Mouse (Mus musculus) c-Kit-positive CD71-negative TER-119-negative erythroid progenitor cells, embryonic 14.5 days (primary cell): ENCODE results near the gene Ccdc18.
A peak's percentile ranks its signal among the peaks of the same experiment; 100 is the strongest.
"Not testable (repeated sequence)": the region's sequence is repeated elsewhere in the genome, so short reads cannot be mapped to it uniquely, and the experiment has no call there.

Experiments used
- DNase-seq: peaks from one replicate; pipeline ENCODE4 v3.0.0-alpha.2; 2013; ENCODE audit warnings: low read depth

Ccdc18 gene

DNA sequence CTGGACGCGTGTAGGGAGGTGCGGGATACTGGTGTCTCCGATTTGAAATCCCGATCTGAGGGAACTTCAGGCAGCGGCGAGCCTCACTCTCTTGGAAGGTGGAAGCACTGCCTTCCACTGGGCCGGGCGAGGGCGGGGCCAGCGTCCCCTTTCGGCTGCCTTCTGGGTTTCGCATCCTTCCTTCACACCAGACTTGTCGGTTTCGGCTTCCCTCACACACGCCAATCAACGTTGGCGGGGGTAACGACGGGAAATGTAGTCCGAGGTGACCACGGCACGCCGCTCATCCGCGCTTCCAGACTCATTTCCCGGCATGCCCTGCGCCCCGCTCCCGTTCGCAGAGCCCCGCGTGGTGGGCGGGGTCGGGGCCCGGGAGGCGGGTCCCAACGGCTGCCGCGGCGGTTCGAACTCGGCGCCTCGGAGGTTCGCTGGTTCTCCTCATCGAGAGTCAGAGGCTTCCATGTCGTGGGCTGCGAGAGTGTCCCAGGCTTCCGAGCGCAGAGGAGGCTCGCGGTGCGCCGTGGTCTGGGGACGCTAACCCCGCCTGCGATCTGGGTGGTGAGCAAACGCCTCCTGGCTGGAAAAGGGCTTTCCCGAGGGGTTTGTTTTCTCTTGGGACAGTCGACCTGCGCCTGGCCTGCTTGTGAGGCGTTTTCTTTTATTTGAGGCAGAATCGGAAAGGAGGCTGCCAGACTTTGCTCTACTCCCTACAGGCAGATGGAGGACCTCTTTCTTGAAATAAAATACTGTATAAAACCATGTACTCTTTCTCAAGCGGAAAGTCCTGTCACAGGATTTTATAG lies at the start of gene Ccdc18, which contains the start of gene Tmed5:
TSS of gene Ccdc18 (plus strand) at position 435 of the 803 bp plus-strand sequence.
TSS of gene Tmed5 (minus strand) at position 180 of the 803 bp plus-strand sequence.
- DNase-seq, result peak; percentile 97

GRCm38 (mm10) chr5:108085440-108085839 lies 47.2 kb upstream of the Ccdc18 start:
- DNase-seq, result no peak

DNA sequence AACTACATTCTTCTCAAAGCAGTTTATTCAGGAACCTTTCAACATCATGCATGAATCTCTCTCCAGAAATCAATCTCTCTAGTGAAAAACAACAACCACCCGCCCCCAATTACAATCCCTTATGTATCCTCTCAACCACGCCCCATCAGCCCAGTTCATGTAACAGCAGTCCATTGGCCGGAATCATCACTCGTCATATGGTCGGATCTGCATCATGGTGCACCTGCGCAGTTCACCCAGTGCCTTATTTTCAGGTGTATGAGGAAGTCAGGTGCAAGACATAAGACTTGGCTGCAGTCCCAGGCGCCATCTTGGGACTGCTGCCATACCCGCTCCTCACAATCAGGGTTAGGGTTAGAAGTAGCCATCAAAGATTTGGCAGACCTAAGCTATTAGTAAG lies 39.9 kb upstream of the Ccdc18 start:
- not testable (repeated sequence) for DNase-seq

- no peak for DNase-seq
Measured at GRCm38 (mm10) chr5:108097676-108098075, 35.0 kb upstream of the Ccdc18 start.

DNA sequence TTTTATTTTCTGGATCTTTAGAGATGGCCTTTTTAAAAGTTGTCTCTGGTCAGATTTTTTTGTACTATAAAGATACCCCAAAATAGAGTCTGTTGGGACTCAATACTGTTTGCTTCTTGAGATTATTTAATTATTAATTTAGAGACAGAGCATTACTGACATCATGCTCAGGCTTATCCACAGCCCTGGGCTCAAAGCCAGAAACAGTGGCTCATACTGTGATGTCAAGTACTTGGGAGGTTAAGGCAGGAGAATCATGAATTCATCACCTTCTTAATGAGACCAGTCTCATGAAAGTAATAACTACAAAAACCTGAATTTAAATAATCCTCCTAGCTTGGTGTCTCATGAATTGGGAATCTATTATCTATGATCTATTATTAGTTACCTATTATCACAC lies 32.5 kb upstream of the Ccdc18 start:
- DNase-seq, result no peak

- DNase-seq, result no peak
Measured at GRCm38 (mm10) chr5:108104306-108104705, 28.4 kb upstream of the Ccdc18 start.

GRCm38 (mm10) chr5:108109346-108109745 lies 23.3 kb upstream of the Ccdc18 start:
- DNase-seq, result no peak

- DNase-seq, result no peak
Measured at GRCm38 (mm10) chr5:108117693-108118092, 15.0 kb upstream of the Ccdc18 start.

- no peak for DNase-seq
Measured at GRCm38 (mm10) chr5:108120221-108120900, 12.3 kb upstream of the Ccdc18 start.

DNA sequence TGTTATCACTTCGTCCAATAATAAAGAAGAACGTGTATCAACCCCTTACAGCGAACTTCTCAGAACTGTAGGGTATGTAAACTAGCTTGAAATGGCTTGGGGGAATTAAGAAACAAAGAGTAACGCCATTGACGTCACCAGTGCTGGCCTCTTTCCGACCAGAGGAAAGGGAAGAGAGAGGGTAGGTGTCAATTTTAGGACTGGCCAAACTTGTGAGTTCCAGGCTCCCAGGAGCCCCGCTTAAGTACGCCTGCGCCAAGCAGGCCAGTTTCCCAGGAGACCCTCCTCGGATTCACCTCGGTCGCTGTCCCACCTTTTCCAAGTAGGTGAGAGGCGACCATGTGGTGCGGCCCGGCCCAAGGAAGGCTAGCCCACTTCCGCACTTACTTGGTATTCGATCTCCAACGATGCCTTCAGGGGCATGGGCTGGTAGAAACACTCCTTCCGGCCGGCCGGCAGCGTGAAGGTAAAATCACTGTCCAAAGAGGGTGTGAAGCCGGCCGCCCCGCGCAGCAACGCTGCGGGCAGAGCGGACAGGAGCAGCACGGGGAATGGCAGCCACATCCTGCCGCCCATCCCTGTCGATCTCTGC lies 730 bp upstream of the Ccdc18 start:
- DNase-seq, result peak; percentile 60

GRCm38 (mm10) chr5:108152592-108152991 lies 19.9 kb downstream of the Ccdc18 start:
- DNase-seq, result no peak

DNA sequence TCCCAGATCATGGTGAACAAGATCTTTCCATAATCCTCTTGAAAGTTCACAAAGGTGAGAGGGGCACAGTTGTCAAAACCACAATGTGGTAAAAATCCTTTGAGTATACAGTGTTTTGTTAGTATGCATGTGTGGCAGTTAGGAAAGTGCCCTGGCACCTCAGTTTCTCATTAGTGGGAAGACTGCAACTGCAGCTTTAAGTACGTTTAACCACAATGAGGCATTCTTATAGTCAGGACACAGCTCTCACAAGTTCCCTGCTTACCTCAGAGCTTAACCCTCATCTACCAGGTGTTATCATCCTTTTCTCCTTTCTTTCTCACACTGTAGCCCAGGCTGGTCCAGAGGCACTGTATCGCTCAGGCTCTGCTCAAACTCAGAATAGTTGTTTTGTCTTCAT lies 28.1 kb downstream of the Ccdc18 start:
- no peak for DNase-seq

DNA sequence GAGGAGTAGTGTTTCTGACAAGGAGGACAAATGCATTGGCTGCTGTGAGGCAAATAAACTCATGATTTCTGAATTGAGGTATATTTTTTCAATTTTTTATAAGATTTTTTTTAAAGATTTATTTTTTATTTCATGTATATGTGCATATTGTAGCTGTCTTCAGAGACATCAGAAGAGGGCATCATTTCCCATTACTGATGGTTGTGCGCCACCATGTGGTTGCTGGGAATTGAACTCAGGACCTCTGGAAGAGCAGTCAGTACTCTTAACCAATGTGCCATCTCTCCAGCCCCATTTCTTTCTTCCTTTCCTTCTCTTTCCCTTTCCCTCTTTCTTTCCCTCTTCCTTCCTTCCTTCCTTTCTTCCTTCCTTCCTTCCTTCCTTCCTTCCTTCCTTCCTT lies 31.0 kb downstream of the Ccdc18 start:
- peak; percentile 7 for DNase-seq

DNA sequence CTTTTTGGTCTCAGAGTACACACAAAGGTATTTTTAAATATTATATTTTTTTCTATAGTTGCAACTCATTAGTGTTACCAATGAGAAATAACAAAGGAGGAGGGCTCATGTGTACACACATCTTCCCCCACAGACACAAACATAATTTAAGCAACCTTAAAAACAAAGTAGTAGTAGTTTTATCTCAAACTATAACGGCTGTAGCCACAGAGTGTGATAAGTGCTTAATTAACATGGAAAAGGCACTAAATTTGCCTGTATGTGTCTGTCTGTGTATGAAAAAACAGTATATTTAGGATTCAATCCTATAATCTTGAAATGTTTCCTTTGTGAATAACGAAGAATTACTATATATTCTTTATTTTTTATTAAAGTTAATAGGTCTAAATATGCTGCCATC lies 51.4 kb downstream of the Ccdc18 start:
- DNase-seq, result no peak

GRCm38 (mm10) chr5:108188967-108189366 lies 56.3 kb downstream of the Ccdc18 start:
- DNase-seq, result no peak

DNA sequence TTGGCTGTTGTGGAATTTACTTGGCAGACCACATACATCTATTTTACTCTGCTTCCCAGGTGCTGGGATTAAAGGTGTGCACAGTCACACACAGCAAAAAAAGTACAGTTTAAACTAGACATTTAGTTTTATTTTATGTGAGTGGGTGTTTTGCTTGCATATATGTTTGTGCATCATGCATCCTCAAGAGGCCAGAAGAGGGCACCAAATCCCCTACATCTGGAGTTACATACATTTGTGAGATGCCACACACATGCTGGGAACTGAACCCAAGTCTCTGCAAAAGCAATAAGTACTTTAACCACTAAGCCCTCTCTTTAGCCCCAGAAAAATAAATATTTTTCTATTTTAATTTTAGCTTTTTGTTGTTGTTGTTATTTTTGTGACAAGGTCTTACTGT lies 73.3 kb downstream of the Ccdc18 start:
- DNase-seq, result no peak

DNA sequence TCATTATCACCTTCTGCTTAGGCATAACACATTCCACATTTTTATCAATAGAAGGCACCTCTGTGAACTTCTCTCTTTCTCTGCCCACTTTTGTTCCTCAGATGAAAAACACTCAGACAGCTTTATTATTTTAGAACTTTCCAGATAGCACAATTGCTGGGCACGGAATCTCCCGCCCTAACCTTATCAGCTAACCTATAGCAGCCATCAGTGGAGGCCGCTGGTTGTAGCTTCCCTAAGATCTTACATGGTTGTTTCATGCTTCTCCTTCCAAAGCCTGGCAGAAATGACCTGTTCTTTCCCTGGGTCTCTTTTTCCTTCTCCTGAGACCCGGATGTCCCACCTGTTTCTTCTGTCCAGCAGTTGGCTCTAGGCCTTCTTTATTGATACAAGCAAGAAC lies 78.8 kb downstream of the Ccdc18 start:
- no peak for DNase-seq

DNA sequence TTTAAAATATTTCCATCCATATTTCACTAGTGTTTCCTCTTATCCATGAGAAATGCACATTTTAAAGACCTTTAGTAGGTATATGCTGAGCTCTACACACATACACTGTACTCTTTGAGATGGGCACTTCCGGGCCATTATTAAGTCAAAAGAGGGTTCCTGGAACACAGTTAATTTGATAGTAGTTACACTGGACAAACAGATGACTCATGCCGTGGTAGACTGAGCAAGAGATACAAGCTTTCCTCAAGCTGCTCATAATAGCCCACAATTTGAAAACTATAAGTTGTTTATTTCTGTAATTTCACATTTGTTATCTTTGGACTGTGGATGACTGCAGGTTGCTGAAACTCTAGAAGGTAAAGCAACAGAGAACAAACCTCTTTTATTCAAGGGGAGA lies 82.3 kb downstream of the Ccdc18 start:
- DNase-seq, result no peak

DNA sequence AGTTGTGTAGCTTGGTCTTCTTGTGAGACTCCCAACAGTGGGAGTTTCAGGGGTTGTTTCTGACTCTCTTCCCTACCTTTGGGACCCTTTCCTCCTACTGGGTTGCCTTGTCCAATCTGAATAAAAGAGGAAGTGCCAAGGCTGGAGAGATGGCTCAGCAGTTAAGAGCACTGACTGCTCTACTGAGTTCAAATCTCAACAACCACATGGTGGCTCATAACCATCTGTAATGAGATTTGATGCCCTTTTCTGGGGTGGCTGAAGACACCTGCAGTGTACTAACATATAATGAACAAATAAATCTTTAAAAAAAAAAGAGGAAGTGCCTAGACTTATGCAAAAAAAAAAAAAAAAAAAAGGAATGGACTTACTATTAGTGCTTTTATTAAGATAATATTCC lies 91.4 kb downstream of the Ccdc18 start:
- DNase-seq, result no peak

GRCm38 (mm10) chr5:108226159-108226558 lies 93.5 kb downstream of the Ccdc18 start:
- DNase-seq, result no peak

GRCm38 (mm10) chr5:108246314-108246765 lies 113.7 kb downstream of the Ccdc18 start:
- DNase-seq, result no peak

DNA sequence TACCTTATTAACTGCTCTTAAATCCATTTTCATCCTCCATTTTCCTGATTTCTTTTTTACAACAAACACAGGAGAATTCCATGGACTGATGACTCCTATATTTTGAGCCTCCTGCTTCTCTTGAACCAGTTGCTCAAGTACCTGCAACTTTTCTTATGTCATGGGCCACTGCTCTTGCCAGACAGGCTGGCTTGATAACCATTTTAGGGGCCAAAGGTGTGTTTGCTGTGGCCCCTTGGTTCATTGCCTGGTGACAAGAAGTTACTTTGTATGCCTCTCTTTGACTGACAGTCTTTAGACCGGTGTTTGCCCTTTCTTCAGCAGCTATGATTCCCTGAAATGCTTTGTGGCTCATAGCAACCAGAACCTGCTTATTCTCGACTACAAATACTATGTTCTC lies 117.4 kb downstream of the Ccdc18 start:
- no peak for DNase-seq

DNA sequence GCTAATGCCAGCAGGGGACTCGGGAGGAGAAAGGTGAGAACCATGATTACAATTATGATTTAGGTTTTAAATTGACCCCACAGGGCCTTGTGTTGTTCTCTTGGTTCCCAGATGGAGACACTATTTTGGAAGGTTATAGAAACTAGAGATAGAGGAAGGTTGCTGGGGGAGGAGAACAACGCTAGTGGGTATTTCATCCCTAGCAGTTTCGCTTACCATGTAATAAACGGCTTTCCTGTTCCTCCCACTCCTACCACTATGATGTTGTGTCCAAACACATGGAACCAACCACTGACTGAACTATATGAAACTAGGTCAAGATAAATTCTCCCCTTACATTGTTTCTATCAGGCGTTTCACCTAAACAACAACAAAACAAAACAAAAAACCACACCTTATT lies 122.6 kb downstream of the Ccdc18 start:
- DNase-seq, result no peak
